Mouse (Mus musculus): ENCODE measurements around the gene Gm17349. TPM values are rescaled to one million over a fixed set of nuclear protein-coding genes. Genes with fewer than 3 reads are reported as not detected.

The Gm17349 gene
- polyA plus RNA-seq, 1 experiment: not detected

GRCm38 (mm10) chr15:99655956-99656355 lies 49.3 kb downstream of the Gm17349 start:
- H3K4me1 ChIP-seq (replicated peaks; ENCODE audit: control insufficient read depth, insufficient read depth, low read length): no peaks in the 10 kb centered on the region; the same call in 1 of the 2 replicates
- peaks cover 6% of the 10 kb centered on the region; the same call in 1 of the 2 replicates for H3K27me3 ChIP-seq (ENCODE audit: control insufficient read depth, insufficient read depth, low read length)
- 72% methylated on average over 9 of the region's 9 CpGs for WGBS
- no peak overlapping the region for H3K27ac ChIP-seq (ENCODE audit: control insufficient read depth, insufficient read depth, low read length)
- H3K4me3 ChIP-seq (ENCODE audit: control insufficient read depth, insufficient read depth, low read length): no peak overlapping the region
- TF ChIP-seq POLR2A (IDR thresholded peaks at IDR 0.05; ENCODE audit: control insufficient read depth, extremely low read depth, insufficient read depth, low read length, poor library complexity) (no peak), CTCF (IDR thresholded peaks at IDR 0.05; ENCODE audit: borderline replicate concordance, control insufficient read depth, extremely low read depth, insufficient read depth, low read length, poor library complexity) (no peak)
- H3K36me3 ChIP-seq (ENCODE audit: control insufficient read depth, insufficient read depth, low read length): no peaks in the 10 kb centered on the region
- DNase-seq: no peak

- peaks cover 6% of the 10 kb centered on the region; the same call in 1 of the 2 replicates for H3K27me3 ChIP-seq (ENCODE audit: control insufficient read depth, insufficient read depth, low read length)
Measured at GRCm38 (mm10) chr15:99653876-99654275, 51.4 kb downstream of the Gm17349 start.

GRCm38 (mm10) chr15:99653291-99653690 lies 52.0 kb downstream of the Gm17349 start:
- TF ChIP-seq POLR2A (IDR thresholded peaks at IDR 0.05; ENCODE audit: control insufficient read depth, extremely low read depth, insufficient read depth, low read length, poor library complexity): no peak
- TF ChIP-seq CTCF (IDR thresholded peaks at IDR 0.05; ENCODE audit: borderline replicate concordance, control insufficient read depth, extremely low read depth, insufficient read depth, low read length, poor library complexity): no peak
- Histone ChIP-seq H3K27me3 (ENCODE audit: control insufficient read depth, insufficient read depth, low read length) (peaks cover 6% of the 10 kb centered on the region; the same call in 1 of the 2 replicates), H3K27ac (ENCODE audit: control insufficient read depth, insufficient read depth, low read length) (no peak overlapping the region), H3K36me3 (ENCODE audit: control insufficient read depth, insufficient read depth, low read length) (no peaks in the 10 kb centered on the region), H3K4me1 (replicated peaks; ENCODE audit: control insufficient read depth, insufficient read depth, low read length) (peaks cover 7% of the 10 kb centered on the region), H3K4me3 (ENCODE audit: control insufficient read depth, insufficient read depth, low read length) (peak overlapping the region; percentile 14; the same call in 1 of the 2 replicates)
- WGBS: 12% methylated on average over 8 of the region's 8 CpGs
- DNase-seq: no peak

More at GRCm38 (mm10) chr15:99653876-99654275, 51.4 kb downstream of the Gm17349 start:
- 18% methylated on average over 21 of the region's 21 CpGs for WGBS
- Histone ChIP-seq H3K4me3 (ENCODE audit: control insufficient read depth, insufficient read depth, low read length) (no peak overlapping the region), H3K27ac (ENCODE audit: control insufficient read depth, insufficient read depth, low read length) (no peak overlapping the region), H3K4me1 (replicated peaks; ENCODE audit: control insufficient read depth, insufficient read depth, low read length) (peaks cover 7% of the 10 kb centered on the region), H3K36me3 (ENCODE audit: control insufficient read depth, insufficient read depth, low read length) (no peaks in the 10 kb centered on the region)
- no peak for TF ChIP-seq CTCF (IDR thresholded peaks at IDR 0.05; ENCODE audit: borderline replicate concordance, control insufficient read depth, extremely low read depth, insufficient read depth, low read length, poor library complexity)
- TF ChIP-seq POLR2A (IDR thresholded peaks at IDR 0.05; ENCODE audit: control insufficient read depth, extremely low read depth, insufficient read depth, low read length, poor library complexity): no peak
- DNase-seq: no peak

Other genes starting within 250 kb of the Gm17349 start
- 48.1 and 48.6 TPM in 2 replicates for gene Nckap5l, start 247.7 kb downstream of the Gm17349 start, polyA plus RNA-seq (2012; rRNA removed)
- gene Bcdin3d, start 230.8 kb downstream of the Gm17349 start, polyA plus RNA-seq (2012; rRNA removed): 12.4 and 13.7 TPM in 2 replicates
- gene Faim2, start 177.3 kb downstream of the Gm17349 start, polyA plus RNA-seq (2012; rRNA removed): 0.18 and 0.81 TPM in 2 replicates
- gene Aqp2, start 126.4 kb downstream of the Gm17349 start, polyA plus RNA-seq (2012; rRNA removed): 0.47 TPM in 1 of 2 replicates, not detected in the other
- 2.7 and 3.3 TPM in 2 replicates for gene Aqp5, start 114.7 kb downstream of the Gm17349 start, polyA plus RNA-seq (2012; rRNA removed)
- gene Aqp6, start 104.1 kb downstream of the Gm17349 start, polyA plus RNA-seq (2012; rRNA removed): 0.24 and 0.40 TPM in 2 replicates
- gene Racgap1, start 53.8 kb downstream of the Gm17349 start, polyA plus RNA-seq (2012; rRNA removed): 80.2 and 95.6 TPM in 2 replicates
- 0.13 and 0.19 TPM in 2 replicates for gene Asic1, start 35.1 kb downstream of the Gm17349 start, polyA plus RNA-seq (2012; rRNA removed)
- 106 and 111 TPM in 2 replicates for gene Smarcd1, start 3.4 kb downstream of the Gm17349 start, polyA plus RNA-seq (2012; rRNA removed)
- 108 and 187 TPM in 2 replicates for gene Gpd1, start 12.0 kb upstream of the Gm17349 start, polyA plus RNA-seq (2012; rRNA removed)
- 227 and 284 TPM in 2 replicates for gene Cox14, start 20.1 kb upstream of the Gm17349 start, polyA plus RNA-seq (2012; rRNA removed)
- 48.1 and 59.8 TPM in 2 replicates for gene Cers5, start 67.4 kb upstream of the Gm17349 start, polyA plus RNA-seq (2012; rRNA removed)
- 11.0 and 12.3 TPM in 2 replicates for gene Lima1, start 170.0 kb upstream of the Gm17349 start, polyA plus RNA-seq (2012; rRNA removed)